Mouse (Mus musculus): ENCODE measurements around the gene Tnfrsf12a.

The Tnfrsf12a gene

GRCm38 (mm10) chr17:23651363-23651762 is 25.9 kb downstream of the Tnfrsf12a start:
- peaks cover 6% of the 10 kb centered on the region; the same call in 1 of the 2 replicates for H3K27me3 ChIP-seq (ENCODE audit: insufficient read depth, low read length)
- H3K4me3 ChIP-seq (replicated peaks; ENCODE audit: low read length) = no peak overlapping the region
- H3K9me3 ChIP-seq (ENCODE audit: low read length) = no peaks in the 10 kb centered on the region
- H3K36me3 ChIP-seq (ENCODE audit: insufficient read depth, low read length) = no peaks in the 10 kb centered on the region
- peaks cover 11% of the 10 kb centered on the region for H3K4me1 ChIP-seq (replicated peaks; ENCODE audit: low read depth, low read length)
- TF ChIP-seq NANOG (IDR thresholded peaks at IDR 0.05; ENCODE audit: borderline replicate concordance, low read length) = no peak
- no peak for TF ChIP-seq CTCF (conservative IDR thresholded peaks at IDR 0.05; ENCODE audit: low read length)
- no peak for TF ChIP-seq POU5F1 (IDR thresholded peaks at IDR 0.05; ENCODE audit: borderline replicate concordance, low read length)

GRCm38 (mm10) chr17:23645894-23646293 is 31.4 kb downstream of the Tnfrsf12a start:
- H3K36me3 ChIP-seq (ENCODE audit: insufficient read depth, low read length) = no peaks in the 10 kb centered on the region
- peaks cover 38% of the 10 kb centered on the region for H3K4me1 ChIP-seq (replicated peaks; ENCODE audit: low read depth, low read length)
- peaks cover 29% of the 10 kb centered on the region for H3K27me3 ChIP-seq (ENCODE audit: insufficient read depth, low read length)
- no peak overlapping the region for H3K4me3 ChIP-seq (replicated peaks; ENCODE audit: low read length)
- peaks cover 6% of the 10 kb centered on the region for H3K9me3 ChIP-seq (ENCODE audit: low read length)
- TF ChIP-seq POU5F1 (IDR thresholded peaks at IDR 0.05; ENCODE audit: borderline replicate concordance, low read length) = no peak
- no peak for TF ChIP-seq CTCF (conservative IDR thresholded peaks at IDR 0.05; ENCODE audit: low read length)
- TF ChIP-seq NANOG (IDR thresholded peaks at IDR 0.05; ENCODE audit: borderline replicate concordance, low read length) = no peak

- Histone ChIP-seq H3K9me3 (ENCODE audit: low read length) (peaks cover 6% of the 10 kb centered on the region), H3K4me3 (replicated peaks; ENCODE audit: low read length) (peak within 1 kb of the TSS; percentile 80), H3K4me1 (replicated peaks; ENCODE audit: low read depth, low read length) (peaks cover 38% of the 10 kb centered on the region), H3K27me3 (ENCODE audit: insufficient read depth, low read length) (peaks cover 30% of the 10 kb centered on the region), H3K36me3 (ENCODE audit: insufficient read depth, low read length) (no peaks in the 10 kb centered on the region)
- TF ChIP-seq CTCF (conservative IDR thresholded peaks at IDR 0.05; ENCODE audit: low read length) = no peak
- TF ChIP-seq POU5F1 (IDR thresholded peaks at IDR 0.05; ENCODE audit: borderline replicate concordance, low read length) = no peak
- no peak for TF ChIP-seq NANOG (IDR thresholded peaks at IDR 0.05; ENCODE audit: borderline replicate concordance, low read length)
Observed at GRCm38 (mm10) chr17:23644613-23645495, 32.4 kb downstream of the Tnfrsf12a start, which contains the start of gene Mmp25. Gene Mmp25 (minus strand): TSS chr17:23645277.

- peaks cover 41% of the 10 kb centered on the region for H3K27me3 ChIP-seq (ENCODE audit: insufficient read depth, low read length)
- TF ChIP-seq NANOG (IDR thresholded peaks at IDR 0.05; ENCODE audit: borderline replicate concordance, low read length) (no peak), CTCF (conservative IDR thresholded peaks at IDR 0.05; ENCODE audit: low read length) (no peak), POU5F1 (IDR thresholded peaks at IDR 0.05; ENCODE audit: borderline replicate concordance, low read length) (no peak)
- H3K4me1 ChIP-seq (replicated peaks; ENCODE audit: low read depth, low read length) = peaks cover 79% of the 10 kb centered on the region
- peak overlapping the region; percentile 57 for H3K4me3 ChIP-seq (replicated peaks; ENCODE audit: low read length)
- no peaks in the 10 kb centered on the region for H3K9me3 ChIP-seq (ENCODE audit: low read length)
- no peaks in the 10 kb centered on the region for H3K36me3 ChIP-seq (ENCODE audit: insufficient read depth, low read length)
Observed at GRCm38 (mm10) chr17:23631241-23631640, 46.0 kb downstream of the Tnfrsf12a start.

- TF ChIP-seq CTCF (conservative IDR thresholded peaks at IDR 0.05; ENCODE audit: low read length) = peak; percentile 77
- TF ChIP-seq POU5F1 (IDR thresholded peaks at IDR 0.05; ENCODE audit: borderline replicate concordance, low read length) = no peak
- Histone ChIP-seq H3K36me3 (ENCODE audit: insufficient read depth, low read length) (no peaks in the 10 kb centered on the region), H3K4me3 (replicated peaks; ENCODE audit: low read length) (peak overlapping the region; percentile 57), H3K9me3 (ENCODE audit: low read length) (no peaks in the 10 kb centered on the region), H3K27me3 (ENCODE audit: insufficient read depth, low read length) (peaks cover 33% of the 10 kb centered on the region), H3K4me1 (replicated peaks; ENCODE audit: low read depth, low read length) (peaks cover 79% of the 10 kb centered on the region)
Observed at GRCm38 (mm10) chr17:23630195-23631020, 46.9 kb downstream of the Tnfrsf12a start.

- Histone ChIP-seq H3K36me3 (ENCODE audit: insufficient read depth, low read length) (no peaks in the 10 kb centered on the region), H3K4me1 (replicated peaks; ENCODE audit: low read depth, low read length) (peaks cover 59% of the 10 kb centered on the region), H3K27me3 (ENCODE audit: insufficient read depth, low read length) (peaks cover 24% of the 10 kb centered on the region), H3K9me3 (ENCODE audit: low read length) (no peaks in the 10 kb centered on the region), H3K4me3 (replicated peaks; ENCODE audit: low read length) (no peak overlapping the region)
- TF ChIP-seq CTCF (conservative IDR thresholded peaks at IDR 0.05; ENCODE audit: low read length) (no peak), NANOG (IDR thresholded peaks at IDR 0.05; ENCODE audit: borderline replicate concordance, low read length) (no peak), POU5F1 (IDR thresholded peaks at IDR 0.05; ENCODE audit: borderline replicate concordance, low read length) (no peak)
Observed at GRCm38 (mm10) chr17:23627813-23628212, 49.5 kb downstream of the Tnfrsf12a start.
